In genomic region chr9:35024591-35025496, GRCm38 (mm10) we compare ENCODE assay signal across 9 mouse cellular contexts.
DNase-seq lines count a peak whose midpoint lies in the region; ATAC-seq lines count a peak whose summit lies in the region.
"Had no signal": no experiment of that assay in that cellular context is flagged by ENCODE, and none has a peak within 500 bp of the region (broad histone marks: within the 10 kb centered on the region; RNA-seq: fewer than 3 reads in every experiment).

No protein-coding gene starts in this region.

- DNase-seq in heart, adult 9 months (ENCODE audit: low spot score in 2 of 2): no peak
- no peak for DNase-seq in forebrain, embryonic 11.5 days (ENCODE audit: low spot score)
- DNase-seq in limb, embryonic 10.5 days (ENCODE audit: low spot score): peak; percentile 57
- DNase-seq in urinary bladder, adult 2 months (ENCODE audit: low spot score): no peak
- no peak for DNase-seq in ovary, postnatal 10 days (ENCODE audit: low spot score)
- no peak for DNase-seq in right cerebral cortex, postnatal 25 days
- DNase-seq: gastrocnemius, postnatal 10 days had no signal

- ATAC-seq in heart, embryonic 16.5 days (replicated peaks; ENCODE audit: extremely low read depth, insufficient read depth, low FRiP score): no peak
- ATAC-seq in forebrain, embryonic 11.5 days (replicated peaks; ENCODE audit: low FRiP score): peak; percentile 57
- ATAC-seq in neural tube, embryonic 13.5 days (ENCODE audit: low read depth): peak; percentile 45

- H3K27ac ChIP-seq in heart, embryonic 16.5 days (ENCODE audit: low read length): no peak overlapping the region
- no peak overlapping the region for H3K27ac ChIP-seq in forebrain, embryonic 11.5 days (ENCODE audit: low read depth, low read length)
- peak overlapping the region; percentile 66 for H3K27ac ChIP-seq in limb, embryonic 10.5 days
- no peak overlapping the region for H3K27ac ChIP-seq in neural tube, embryonic 13.5 days (replicated peaks)

- peak overlapping the region; percentile 15; the same call in 1 of the 2 replicates for H3K9ac ChIP-seq in heart, embryonic 16.5 days (ENCODE audit: low read length)
- peak overlapping the region; percentile 43; the same call in 1 of the 2 replicates for H3K9ac ChIP-seq in forebrain, embryonic 11.5 days (ENCODE audit: low read length)
- peak overlapping the region; percentile 64 for H3K9ac ChIP-seq in neural tube, embryonic 13.5 days

- H3K36me3 ChIP-seq in heart, embryonic 16.5 days (ENCODE audit: control insufficient read depth, insufficient read depth): no peaks in the 10 kb centered on the region
- no peaks in the 10 kb centered on the region for H3K36me3 ChIP-seq in forebrain, embryonic 11.5 days (ENCODE audit: control insufficient read depth, insufficient read depth, low read length)
- H3K36me3 ChIP-seq in limb, embryonic 10.5 days: no peaks in the 10 kb centered on the region
- H3K36me3 ChIP-seq in neural tube, embryonic 13.5 days: 0 out of 2 replicates have a peak, but pooled peaks cover 3% of the 10 kb centered on the region

- WGBS in heart, embryonic 16.5 days: 9% methylated on average over 25 of the region's 25 CpGs
- WGBS in forebrain, embryonic 11.5 days: 3% methylated on average over 25 of the region's 25 CpGs
- 3% methylated on average over 25 of the region's 25 CpGs for WGBS in limb, embryonic 10.5 days
- 2% methylated on average over 25 of the region's 25 CpGs for WGBS in neural tube, embryonic 13.5 days

- peak overlapping the region; percentile 57 for H3K4me2 ChIP-seq in heart, embryonic 16.5 days (ENCODE audit: low read depth, low read length)
- peak overlapping the region; percentile 56 for H3K4me2 ChIP-seq in forebrain, embryonic 11.5 days (ENCODE audit: low read depth, low read length, severe bottlenecking)
- peak overlapping the region; percentile 55 for H3K4me2 ChIP-seq in neural tube, embryonic 13.5 days

- H3K4me3 ChIP-seq in heart, embryonic 16.5 days (ENCODE audit: low read length): peak overlapping the region; percentile 36
- H3K4me3 ChIP-seq in forebrain, embryonic 11.5 days (ENCODE audit: low read depth, low read length): peak overlapping the region; percentile 26
- peak overlapping the region; percentile 56 for H3K4me3 ChIP-seq in limb, embryonic 10.5 days
- peak overlapping the region; percentile 27 for H3K4me3 ChIP-seq in neural tube, embryonic 13.5 days

- peaks cover 6% of the 10 kb centered on the region for H3K4me1 ChIP-seq in heart, embryonic 16.5 days (ENCODE audit: control insufficient read depth, insufficient read depth, low read length)
- H3K4me1 ChIP-seq in forebrain, embryonic 11.5 days (replicated peaks; ENCODE audit: control insufficient read depth, insufficient read depth, low read length): peaks cover 7% of the 10 kb centered on the region; the same call in 1 of the 2 replicates
- peaks cover 28% of the 10 kb centered on the region for H3K4me1 ChIP-seq in limb, embryonic 10.5 days
- H3K4me1 ChIP-seq in neural tube, embryonic 13.5 days (replicated peaks): peaks cover 21% of the 10 kb centered on the region

- H3K9me3 ChIP-seq in heart, embryonic 16.5 days (replicated peaks; ENCODE audit: control insufficient read depth, low read length): no peaks in the 10 kb centered on the region
- no peaks in the 10 kb centered on the region for H3K9me3 ChIP-seq in forebrain, embryonic 11.5 days (ENCODE audit: control insufficient read depth, low read length)
- H3K9me3 ChIP-seq in limb, embryonic 10.5 days (replicated peaks): no peaks in the 10 kb centered on the region
- no peaks in the 10 kb centered on the region for H3K9me3 ChIP-seq in neural tube, embryonic 13.5 days

- peaks cover 16% of the 10 kb centered on the region for H3K27me3 ChIP-seq in heart, embryonic 16.5 days (ENCODE audit: control insufficient read depth, insufficient read depth, low read length)
- H3K27me3 ChIP-seq in forebrain, embryonic 11.5 days (ENCODE audit: control insufficient read depth, insufficient read depth, low read length): no peaks in the 10 kb centered on the region
- H3K27me3 ChIP-seq in limb, embryonic 10.5 days (ENCODE audit: low read depth, poor library complexity, severe bottlenecking): peaks cover 19% of the 10 kb centered on the region
- H3K27me3 ChIP-seq in neural tube, embryonic 13.5 days: peaks cover 17% of the 10 kb centered on the region; the same call in 1 of the 2 replicates
